Mouse (Mus musculus): Measurements from ENCODE around the gene Naalad2. TPM values are rescaled to one million over a fixed set of nuclear protein-coding genes. Genes with fewer than 3 reads are reported as not detected.
"Not testable (repeated sequence)": the region's sequence is repeated elsewhere in the genome, so short reads cannot be mapped to it uniquely, and the experiment has no call there.

The Naalad2 gene
- polyA plus RNA-seq (2016; fragmentation: Nextera tagmentation; extraction: Ambion mirVana): 1.1 and 1.2 TPM in 2 replicates

DNA sequence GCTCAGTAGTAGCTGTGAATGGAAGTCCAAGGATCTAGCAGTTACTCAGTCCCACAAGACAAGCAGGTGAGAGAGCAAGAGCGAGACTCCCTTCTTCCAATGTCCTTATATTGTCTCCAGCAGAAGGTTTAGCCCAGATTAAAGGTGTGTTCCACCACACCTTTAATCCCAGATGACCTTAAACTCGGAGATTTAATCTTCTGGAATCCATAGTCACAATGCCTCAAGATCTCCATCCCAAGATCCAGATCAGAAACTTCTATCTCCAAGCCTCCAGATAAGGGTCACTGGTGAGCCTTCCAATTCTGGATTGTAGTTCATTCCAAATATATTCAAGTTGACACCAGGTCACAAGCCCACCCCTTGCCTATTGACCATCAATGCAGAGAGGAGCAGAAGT lies at the start of gene Naalad2:
Naalad2 (minus strand) TSS at position 101 of the 400 bp plus-strand sequence.
- 77% methylated on average over 2 of the region's 2 CpGs for WGBS
- not testable (repeated sequence) for H3K4me1 ChIP-seq; H3K27me3 ChIP-seq (ENCODE audit: insufficient read depth, poor library complexity, severe bottlenecking); H3K4me3 ChIP-seq; DNase-seq (ENCODE audit: low spot score); H3K9me3 ChIP-seq; H3K27ac ChIP-seq; H3K36me3 ChIP-seq

DNA sequence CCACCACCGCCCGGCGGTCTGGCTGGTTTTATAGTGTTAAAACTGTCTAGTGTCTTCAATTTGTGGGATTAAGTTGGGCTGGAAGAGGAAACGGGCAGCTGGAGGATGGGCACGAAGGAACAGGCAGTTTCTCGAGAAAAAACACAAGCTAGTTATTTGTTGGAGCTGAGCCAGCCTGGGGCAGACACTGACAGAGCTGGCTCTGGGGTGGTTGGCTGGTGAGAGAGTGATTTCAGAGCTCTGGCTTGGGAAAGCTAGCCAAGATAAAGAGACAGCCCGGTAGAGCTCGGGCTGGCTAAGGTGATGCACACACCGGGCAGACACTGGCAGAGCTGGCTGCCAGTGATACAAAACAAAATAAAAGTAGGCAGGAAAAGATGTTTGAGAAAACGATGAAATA lies 28.9 kb upstream of the Naalad2 start:
- no peak for DNase-seq (ENCODE audit: low spot score)

DNA sequence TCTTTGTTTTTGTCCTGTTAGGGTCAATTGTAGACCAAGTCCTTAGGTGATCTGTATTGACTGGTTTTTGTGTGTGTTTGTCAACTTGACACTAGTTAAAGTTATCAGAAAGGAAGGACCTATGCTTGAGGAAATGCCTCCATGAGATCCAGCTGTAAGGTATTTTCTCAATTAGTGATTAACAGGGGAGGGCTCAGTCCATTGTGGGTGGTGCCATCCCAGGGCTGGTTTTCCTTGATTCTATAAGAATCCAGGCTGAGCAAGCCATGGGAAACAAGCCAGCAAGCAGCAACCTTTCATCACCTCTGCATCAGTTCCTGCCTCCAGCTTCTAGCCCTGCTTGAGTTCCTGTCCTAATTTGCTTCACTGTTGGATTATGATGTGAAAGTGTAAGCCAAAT lies 27.6 kb upstream of the Naalad2 start, which contains the start of gene Mbd3l2:
Mbd3l2 (plus strand) TSS at position 301 of the 400 bp plus-strand sequence.
- no peaks in the 10 kb centered on the region for H3K9me3 ChIP-seq
- no peak within 1 kb of the TSS for H3K27ac ChIP-seq
- H3K4me3 ChIP-seq: no peak within 1 kb of the TSS
- H3K27me3 ChIP-seq (ENCODE audit: insufficient read depth, poor library complexity, severe bottlenecking): no peaks in the 10 kb centered on the region
- no peaks in the 10 kb centered on the region for H3K36me3 ChIP-seq
- no peak for DNase-seq (ENCODE audit: low spot score)
- no peaks in the 10 kb centered on the region for H3K4me1 ChIP-seq

More for the DNA sequence above, 28.9 kb upstream of the Naalad2 start:
- Histone ChIP-seq H3K9me3 (no peaks in the 10 kb centered on the region), H3K4me3 (no peak overlapping the region), H3K36me3 (no peaks in the 10 kb centered on the region), H3K4me1 (no peaks in the 10 kb centered on the region), H3K27ac (no peak overlapping the region), H3K27me3 (ENCODE audit: insufficient read depth, poor library complexity, severe bottlenecking) (no peaks in the 10 kb centered on the region)
- 72% methylated on average over 10 of the region's 10 CpGs for WGBS

- H3K27ac ChIP-seq; H3K4me3 ChIP-seq; H3K36me3 ChIP-seq; H3K27me3 ChIP-seq (ENCODE audit: insufficient read depth, poor library complexity, severe bottlenecking); H3K4me1 ChIP-seq; DNase-seq (ENCODE audit: low spot score); H3K9me3 ChIP-seq: not testable (repeated sequence)
- WGBS: 74% methylated on average over 4 of the region's 4 CpGs
Measured at GRCm38 (mm10) chr9:18412371-18412770, 9.6 kb upstream of the Naalad2 start.

- 69% methylated on average over 1 of the region's 1 CpGs for WGBS
- Histone ChIP-seq H3K4me3 (no peak within 1 kb of the TSS), H3K36me3 (no peaks in the 10 kb centered on the region), H3K27ac (no peak within 1 kb of the TSS), H3K27me3 (ENCODE audit: insufficient read depth, poor library complexity, severe bottlenecking) (no peaks in the 10 kb centered on the region), H3K9me3 (no peaks in the 10 kb centered on the region), H3K4me1 (no peaks in the 10 kb centered on the region)
- no peak for DNase-seq (ENCODE audit: low spot score)
Measured at GRCm38 (mm10) chr9:18404118-18404517, 1.3 kb upstream of the Naalad2 start, which contains the start of gene Ubtfl1. Gene Ubtfl1, plus strand, starts transcription at chr9:18404418.

DNA sequence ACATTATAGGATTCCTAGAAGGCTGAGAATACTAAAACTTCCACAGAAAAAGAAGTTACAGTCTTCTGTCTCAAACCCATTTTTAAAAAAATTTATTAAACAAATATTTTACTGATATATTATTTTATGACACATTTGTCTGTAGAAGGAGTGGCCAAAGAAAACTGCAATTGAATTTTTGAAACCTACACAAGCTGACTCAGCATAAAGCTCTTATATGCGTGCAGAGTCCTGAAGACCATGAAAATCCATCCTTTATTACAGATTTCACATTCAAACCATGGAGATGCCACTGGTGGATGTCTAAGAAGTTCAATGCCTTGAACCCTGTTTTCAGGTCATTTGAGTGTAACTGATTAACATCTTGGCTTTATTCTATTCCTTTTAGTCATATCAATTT lies 3.2 kb downstream of the Naalad2 start:
- no peaks in the 10 kb centered on the region for H3K9me3 ChIP-seq
- no peaks in the 10 kb centered on the region for H3K27me3 ChIP-seq (ENCODE audit: insufficient read depth, poor library complexity, severe bottlenecking)
- no peaks in the 10 kb centered on the region for H3K4me1 ChIP-seq
- no peak overlapping the region for H3K4me3 ChIP-seq
- WGBS: 84% methylated on average over 1 of the region's 1 CpGs
- no peaks in the 10 kb centered on the region for H3K36me3 ChIP-seq
- H3K27ac ChIP-seq: no peak overlapping the region
- DNase-seq (ENCODE audit: low spot score): no peak

GRCm38 (mm10) chr9:18385782-18386181 lies 17.0 kb downstream of the Naalad2 start:
- Histone ChIP-seq H3K4me1 (no peaks in the 10 kb centered on the region), H3K4me3 (peak overlapping the region; percentile 29; the same call in 1 of the 2 replicates), H3K36me3 (no peaks in the 10 kb centered on the region), H3K27ac (0 out of 2 replicates have a peak overlapping the region, but pooled peaks have one; percentile 2), H3K27me3 (ENCODE audit: insufficient read depth, poor library complexity, severe bottlenecking) (no peaks in the 10 kb centered on the region), H3K9me3 (no peaks in the 10 kb centered on the region)
- WGBS: 11% methylated on average over 6 of the region's 6 CpGs
- DNase-seq (ENCODE audit: low spot score): no peak

DNA sequence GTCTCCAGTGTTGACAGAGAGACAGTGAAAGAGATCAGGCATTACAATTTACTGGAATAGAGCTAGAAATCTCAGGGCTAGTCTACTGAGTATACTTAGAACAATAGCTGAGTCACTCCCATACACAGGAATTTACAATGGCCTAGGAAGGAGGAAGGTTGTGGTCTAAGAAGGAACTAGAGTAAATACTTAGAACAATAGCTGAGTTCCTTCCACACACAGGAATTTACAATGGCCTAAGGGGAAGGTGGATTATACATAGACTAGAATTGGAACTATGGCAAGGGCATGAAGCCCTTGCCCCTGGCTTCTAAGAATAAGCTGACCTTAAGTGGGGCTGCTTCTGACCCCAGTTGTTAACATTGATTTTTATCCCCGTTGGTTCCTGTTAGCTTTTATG lies 29.8 kb downstream of the Naalad2 start:
- 86% methylated on average over 1 of the region's 1 CpGs for WGBS
- DNase-seq (ENCODE audit: low spot score); H3K27me3 ChIP-seq (ENCODE audit: insufficient read depth, poor library complexity, severe bottlenecking); H3K9me3 ChIP-seq; H3K4me1 ChIP-seq; H3K27ac ChIP-seq; H3K36me3 ChIP-seq; H3K4me3 ChIP-seq: not testable (repeated sequence)

- 75% methylated on average over 3 of the region's 3 CpGs for WGBS
- no peaks in the 10 kb centered on the region for H3K27me3 ChIP-seq (ENCODE audit: insufficient read depth, poor library complexity, severe bottlenecking)
- H3K27ac ChIP-seq: no peak overlapping the region
- DNase-seq (ENCODE audit: low spot score): no peak
- H3K9me3 ChIP-seq: no peaks in the 10 kb centered on the region; the same call in 1 of the 2 replicates
- no peak overlapping the region for H3K4me3 ChIP-seq
- no peaks in the 10 kb centered on the region for H3K4me1 ChIP-seq
- peaks cover 10% of the 10 kb centered on the region; the same call in 1 of the 2 replicates for H3K36me3 ChIP-seq
Measured at GRCm38 (mm10) chr9:18319990-18320389, 82.8 kb downstream of the Naalad2 start.

- Histone ChIP-seq H3K27ac (no peak overlapping the region), H3K4me3 (no peak overlapping the region), H3K27me3 (ENCODE audit: insufficient read depth, poor library complexity, severe bottlenecking) (no peaks in the 10 kb centered on the region), H3K36me3 (peaks cover 54% of the 10 kb centered on the region), H3K9me3 (no peaks in the 10 kb centered on the region), H3K4me1 (peaks cover 6% of the 10 kb centered on the region)
- 90% methylated on average over 6 of the region's 6 CpGs for WGBS
- no peak for DNase-seq (ENCODE audit: low spot score)
Measured at GRCm38 (mm10) chr9:18298301-18298700, 104.5 kb downstream of the Naalad2 start.

- WGBS: 49% methylated on average over 6 of the region's 6 CpGs
Measured at GRCm38 (mm10) chr9:18293026-18293781, 109.6 kb downstream of the Naalad2 start.

DNA sequence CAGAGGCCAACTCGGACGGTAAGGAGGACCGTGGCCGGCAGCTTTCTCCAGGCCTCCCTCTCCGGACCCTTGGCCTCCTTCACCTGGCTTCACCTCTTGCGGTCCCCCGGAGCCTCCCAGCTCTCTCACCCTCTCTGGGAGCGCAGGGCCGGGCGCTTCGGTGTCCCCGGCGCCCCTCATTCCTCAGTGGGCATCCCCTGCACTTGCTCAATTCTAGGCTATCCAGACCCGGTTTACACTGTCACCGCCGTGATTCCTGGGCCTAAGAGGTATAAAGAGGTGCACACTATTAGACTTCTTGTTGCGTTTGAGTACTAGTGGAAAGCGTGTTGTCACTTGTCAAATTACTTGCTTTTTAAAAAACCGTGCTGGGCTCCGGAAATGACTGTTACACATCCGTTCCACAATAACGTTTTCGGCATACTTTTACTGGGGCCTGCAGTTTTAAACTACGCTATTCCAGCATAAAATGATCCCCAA lies 110.3 kb downstream of the Naalad2 start:
- no peaks in the 10 kb centered on the region for H3K9me3 ChIP-seq
- H3K27me3 ChIP-seq (ENCODE audit: insufficient read depth, poor library complexity, severe bottlenecking): no peaks in the 10 kb centered on the region
- peak overlapping the region; percentile 95 for H3K4me3 ChIP-seq
- DNase-seq (ENCODE audit: low spot score): no peak
- H3K4me1 ChIP-seq: peaks cover 9% of the 10 kb centered on the region
- peaks cover 5% of the 10 kb centered on the region; the same call in 1 of the 2 replicates for H3K36me3 ChIP-seq
- peak overlapping the region; percentile 96 for H3K27ac ChIP-seq
- WGBS: under 1% methylated on average over 24 of the region's 24 CpGs

More at GRCm38 (mm10) chr9:18293026-18293781, 109.6 kb downstream of the Naalad2 start:
- Histone ChIP-seq H3K36me3 (peaks cover 8% of the 10 kb centered on the region), H3K4me3 (peak overlapping the region; percentile 95), H3K9me3 (no peaks in the 10 kb centered on the region), H3K27me3 (ENCODE audit: insufficient read depth, poor library complexity, severe bottlenecking) (no peaks in the 10 kb centered on the region), H3K4me1 (peaks cover 9% of the 10 kb centered on the region), H3K27ac (peak overlapping the region; percentile 96)
- no peak for DNase-seq (ENCODE audit: low spot score)

DNA sequence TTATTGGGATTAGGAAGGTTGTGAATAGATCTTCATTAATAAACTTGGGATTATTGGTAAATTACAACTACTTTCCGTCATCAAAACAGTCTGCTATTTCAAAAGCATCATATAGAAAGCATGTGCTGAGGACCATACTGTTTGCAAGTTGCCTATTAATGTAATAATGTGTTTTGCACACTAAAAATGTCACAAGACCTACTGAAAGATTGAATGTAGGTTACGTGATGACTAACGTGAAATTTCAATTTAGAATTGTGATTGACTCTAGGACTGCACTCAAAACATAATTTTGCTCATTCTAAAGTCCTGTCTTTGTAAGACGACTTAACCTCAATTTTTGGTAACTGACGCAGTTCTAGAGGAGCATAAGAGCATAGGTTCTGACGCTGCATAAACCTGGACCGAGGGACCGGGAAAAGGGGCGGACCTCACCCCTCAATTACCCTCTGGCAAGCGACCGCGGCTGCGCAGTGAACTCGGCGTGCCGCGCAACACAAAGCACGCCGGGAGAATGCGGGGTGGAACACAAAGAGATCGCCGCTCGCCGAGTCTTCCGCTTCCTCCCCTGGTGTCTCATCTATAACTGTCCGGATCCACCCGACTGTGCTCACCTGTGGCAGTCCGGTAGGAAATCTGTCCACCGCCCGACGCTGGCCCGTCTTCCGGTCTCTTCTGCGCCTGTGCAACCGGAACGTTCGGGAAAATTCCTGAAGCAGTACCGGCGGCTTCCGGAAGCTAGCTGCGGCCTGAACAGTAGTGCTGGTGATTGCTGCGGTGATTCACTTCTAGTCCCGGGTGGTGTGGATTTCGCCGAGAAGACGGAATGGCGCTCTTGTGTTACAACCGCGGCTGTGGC lies 111.0 kb downstream of the Naalad2 start, which contains the start of gene Chordc1:
Chordc1 (plus strand) TSS at position 555 of the 859 bp plus-strand sequence.
- peaks cover 9% of the 10 kb centered on the region for H3K4me1 ChIP-seq

More for the DNA sequence above, 111.0 kb downstream of the Naalad2 start, which contains the start of gene Chordc1:
- no peaks in the 10 kb centered on the region for H3K36me3 ChIP-seq
- H3K9me3 ChIP-seq: no peaks in the 10 kb centered on the region
- no peaks in the 10 kb centered on the region for H3K27me3 ChIP-seq (ENCODE audit: insufficient read depth, poor library complexity, severe bottlenecking)
- H3K4me3 ChIP-seq: peak within 1 kb of the TSS; percentile 95
- peak; percentile 97 for DNase-seq (ENCODE audit: low spot score)
- peak within 1 kb of the TSS; percentile 96 for H3K27ac ChIP-seq
- WGBS: 3% methylated on average over 49 of the region's 49 CpGs
